Mouse (Mus musculus) cerebellum, adult 2 months (tissue): ENCODE results near the gene Gm17359.

Experiments used
- CTCF ChIP-seq: fragments of 200-500 bp; IDR thresholded peaks from 2 replicates; pipeline ENCODE4 v1.5.1; 2011; ENCODE audit warnings: low read depth, mild to moderate bottlenecking, control low read depth, low read length, moderate library complexity, borderline replicate concordance; ENCODE audit not compliant: insufficient read depth
- POLR2A ChIP-seq: fragments of 200-500 bp; IDR thresholded peaks from 2 replicates; pipeline ENCODE4 v1.6.1; 2011; ENCODE audit warnings: low read length, control low read depth, borderline replicate concordance; ENCODE audit not compliant: insufficient read depth

- TF ChIP-seq CTCF (no peak), POLR2A (no peak)
These were observed 26.3 kb upstream of the Gm17359 start for GRCm38 (mm10) chr3:79310184-79310583.
